Mouse (Mus musculus): ENCODE data around the gene Slco3a1. TPM values are rescaled to one million over a fixed set of nuclear protein-coding genes. Genes with fewer than 3 reads are reported as not detected.

Gene Slco3a1
- total RNA-seq, 1 experiment, result 9.0 TPM

DNA sequence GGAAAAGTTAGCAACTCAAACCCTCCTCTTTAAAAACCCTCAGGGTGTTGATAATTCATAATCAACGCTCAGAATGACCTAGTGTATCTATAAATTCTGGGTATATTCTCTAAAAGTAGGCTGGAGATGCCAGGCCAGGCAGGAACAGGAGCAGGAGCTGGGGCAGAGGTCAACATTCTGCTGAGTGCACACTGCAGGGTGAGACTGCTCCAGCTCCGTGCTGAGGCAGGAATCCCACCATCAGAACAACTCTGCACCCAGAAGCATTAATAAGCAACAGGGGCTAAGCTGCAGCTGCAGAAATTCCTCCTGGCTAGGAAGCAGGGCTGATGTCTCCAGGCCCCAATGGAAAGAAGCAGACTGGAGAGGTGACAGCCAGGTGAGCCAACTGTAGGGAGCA is 182.9 kb downstream of the Slco3a1 start:
- H3K9ac ChIP-seq (ENCODE audit: insufficient read depth, low read depth, low read length, poor library complexity, severe bottlenecking), result no peak overlapping the region
- TF ChIP-seq ZC3H11A (IDR thresholded peaks at IDR 0.05; ENCODE audit: borderline replicate concordance, low read depth, low read length), result no peak
- TF ChIP-seq HCFC1 (IDR thresholded peaks at IDR 0.05; ENCODE audit: borderline replicate concordance, insufficient read depth, low read length), result no peak
- no peak for TF ChIP-seq CHD2 (IDR thresholded peaks at IDR 0.05; ENCODE audit: low read depth, low read length)
- no peak for TF ChIP-seq ZNF384 (IDR thresholded peaks at IDR 0.05; ENCODE audit: low read depth, low read length)
- TF ChIP-seq MAFK (IDR thresholded peaks at IDR 0.05; ENCODE audit: insufficient read depth, low read depth, low read length), result no peak
- no peak overlapping the region for H3K4me3 ChIP-seq (ENCODE audit: insufficient read depth in 1 of 2, low read depth in 1 of 2, low read length in 2 of 2, poor library complexity in 1 of 2, severe bottlenecking in 1 of 2)
- H3K4me1 ChIP-seq (ENCODE audit: control insufficient read depth in 2 of 2, insufficient read depth in 2 of 2, low read length in 2 of 2, poor library complexity in 1 of 2), result no peaks in the 10 kb centered on the region
- H3K9me3 ChIP-seq (ENCODE audit: control insufficient read depth, insufficient read depth, low read depth, low read length), result no peaks in the 10 kb centered on the region
- no peak overlapping the region for H3K27ac ChIP-seq (ENCODE audit: insufficient read depth, low read depth, low read length, poor library complexity, severe bottlenecking)
- no peaks in the 10 kb centered on the region for H3K36me3 ChIP-seq (ENCODE audit: control insufficient read depth, insufficient read depth, low read length, poor library complexity, severe bottlenecking)
- no peak for DNase-seq (ENCODE audit: low read depth, low spot score)
- in situ Hi-C loops (cut with MboI; ENCODE audit: low sequenced_read_pairs in 2 of 2, unreplicated experiment in 2 of 2), result loop anchor here (5.0 to 25.0 kb wide), 5 partner anchors 333 to 741 kb away; no protein-coding TSS in a partner anchor

DNA sequence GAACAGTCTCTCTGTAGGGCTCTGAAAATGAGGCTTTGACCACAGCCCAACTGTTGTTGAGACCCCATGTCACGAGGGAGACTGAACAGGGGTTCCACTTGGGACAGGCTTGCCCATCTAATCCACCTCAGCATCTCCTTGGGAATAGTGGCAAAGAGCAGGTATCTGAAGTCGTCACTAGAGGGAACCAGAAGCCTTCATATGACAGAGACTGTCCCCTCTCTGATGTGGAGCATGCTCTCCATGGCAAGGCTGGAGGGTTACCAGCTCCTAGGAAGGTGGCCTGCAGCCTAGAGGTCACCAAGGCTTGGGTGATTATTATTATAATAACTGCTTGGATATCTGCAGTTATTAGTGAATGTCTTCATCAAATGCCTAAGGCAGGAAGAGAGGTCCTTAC is 183.4 kb downstream of the Slco3a1 start:
- H3K27ac ChIP-seq (ENCODE audit: insufficient read depth, low read depth, low read length, poor library complexity, severe bottlenecking), result no peak overlapping the region
- H3K9me3 ChIP-seq (ENCODE audit: control insufficient read depth, insufficient read depth, low read depth, low read length), result no peaks in the 10 kb centered on the region
- no peaks in the 10 kb centered on the region for H3K36me3 ChIP-seq (ENCODE audit: control insufficient read depth, insufficient read depth, low read length, poor library complexity, severe bottlenecking)
- DNase-seq (ENCODE audit: low read depth, low spot score), result no peak
- TF ChIP-seq CHD2 (IDR thresholded peaks at IDR 0.05; ENCODE audit: low read depth, low read length) (no peak), HCFC1 (IDR thresholded peaks at IDR 0.05; ENCODE audit: borderline replicate concordance, insufficient read depth, low read length) (no peak), MAFK (IDR thresholded peaks at IDR 0.05; ENCODE audit: insufficient read depth, low read depth, low read length) (no peak), ZC3H11A (IDR thresholded peaks at IDR 0.05; ENCODE audit: borderline replicate concordance, low read depth, low read length) (no peak), ZNF384 (IDR thresholded peaks at IDR 0.05; ENCODE audit: low read depth, low read length) (no peak)
- no peaks in the 10 kb centered on the region for H3K4me1 ChIP-seq (ENCODE audit: control insufficient read depth in 2 of 2, insufficient read depth in 2 of 2, low read length in 2 of 2, poor library complexity in 1 of 2)
- in situ Hi-C loops (cut with MboI; ENCODE audit: low sequenced_read_pairs in 2 of 2, unreplicated experiment in 2 of 2), result loop anchor here (5.0 to 25.0 kb wide), 5 partner anchors 334 to 741 kb away; no protein-coding TSS in a partner anchor
- H3K4me3 ChIP-seq (ENCODE audit: insufficient read depth in 1 of 2, low read depth in 1 of 2, low read length in 2 of 2, poor library complexity in 1 of 2, severe bottlenecking in 1 of 2), result no peak overlapping the region
- no peak overlapping the region for H3K9ac ChIP-seq (ENCODE audit: insufficient read depth, low read depth, low read length, poor library complexity, severe bottlenecking)

DNA sequence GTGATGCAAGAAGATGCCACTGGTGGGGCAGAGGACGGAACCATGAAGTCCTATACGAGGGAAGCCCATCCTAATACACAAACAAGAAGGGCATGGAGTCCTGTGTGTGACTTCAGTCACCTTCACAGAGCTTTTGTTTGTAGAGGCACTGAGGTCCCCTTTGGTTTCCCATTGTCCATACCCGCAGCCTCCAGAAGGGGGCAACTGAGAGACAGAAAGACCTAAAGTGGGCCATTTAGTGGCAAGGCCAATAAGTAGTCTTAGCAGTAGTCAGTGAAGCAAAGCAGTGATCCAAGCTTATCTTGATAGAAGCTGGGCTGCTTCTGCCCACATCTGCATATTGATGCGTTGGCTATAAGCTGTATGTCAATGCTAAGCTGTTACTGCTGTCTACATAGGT is 184.9 kb downstream of the Slco3a1 start:
- H3K4me1 ChIP-seq (ENCODE audit: control insufficient read depth in 2 of 2, insufficient read depth in 2 of 2, low read length in 2 of 2, poor library complexity in 1 of 2), result no peaks in the 10 kb centered on the region
- no peak for DNase-seq (ENCODE audit: low read depth, low spot score)
- H3K4me3 ChIP-seq (ENCODE audit: insufficient read depth in 1 of 2, low read depth in 1 of 2, low read length in 2 of 2, poor library complexity in 1 of 2, severe bottlenecking in 1 of 2), result no peak overlapping the region
- no peak overlapping the region for H3K27ac ChIP-seq (ENCODE audit: insufficient read depth, low read depth, low read length, poor library complexity, severe bottlenecking)
- no peaks in the 10 kb centered on the region for H3K36me3 ChIP-seq (ENCODE audit: control insufficient read depth, insufficient read depth, low read length, poor library complexity, severe bottlenecking)
- no peak overlapping the region for H3K9ac ChIP-seq (ENCODE audit: insufficient read depth, low read depth, low read length, poor library complexity, severe bottlenecking)
- no peak for TF ChIP-seq ZNF384 (IDR thresholded peaks at IDR 0.05; ENCODE audit: low read depth, low read length)
- TF ChIP-seq MAFK (IDR thresholded peaks at IDR 0.05; ENCODE audit: insufficient read depth, low read depth, low read length), result no peak
- TF ChIP-seq ZC3H11A (IDR thresholded peaks at IDR 0.05; ENCODE audit: borderline replicate concordance, low read depth, low read length), result no peak
- TF ChIP-seq CHD2 (IDR thresholded peaks at IDR 0.05; ENCODE audit: low read depth, low read length), result no peak
- TF ChIP-seq HCFC1 (IDR thresholded peaks at IDR 0.05; ENCODE audit: borderline replicate concordance, insufficient read depth, low read length), result no peak
- no peaks in the 10 kb centered on the region for H3K9me3 ChIP-seq (ENCODE audit: control insufficient read depth, insufficient read depth, low read depth, low read length)
- in situ Hi-C loops (cut with MboI; ENCODE audit: low sequenced_read_pairs in 2 of 2, unreplicated experiment in 2 of 2), result loop anchor here (5.0 to 25.0 kb wide), 5 partner anchors 332 to 743 kb away; no protein-coding TSS in a partner anchor

DNA sequence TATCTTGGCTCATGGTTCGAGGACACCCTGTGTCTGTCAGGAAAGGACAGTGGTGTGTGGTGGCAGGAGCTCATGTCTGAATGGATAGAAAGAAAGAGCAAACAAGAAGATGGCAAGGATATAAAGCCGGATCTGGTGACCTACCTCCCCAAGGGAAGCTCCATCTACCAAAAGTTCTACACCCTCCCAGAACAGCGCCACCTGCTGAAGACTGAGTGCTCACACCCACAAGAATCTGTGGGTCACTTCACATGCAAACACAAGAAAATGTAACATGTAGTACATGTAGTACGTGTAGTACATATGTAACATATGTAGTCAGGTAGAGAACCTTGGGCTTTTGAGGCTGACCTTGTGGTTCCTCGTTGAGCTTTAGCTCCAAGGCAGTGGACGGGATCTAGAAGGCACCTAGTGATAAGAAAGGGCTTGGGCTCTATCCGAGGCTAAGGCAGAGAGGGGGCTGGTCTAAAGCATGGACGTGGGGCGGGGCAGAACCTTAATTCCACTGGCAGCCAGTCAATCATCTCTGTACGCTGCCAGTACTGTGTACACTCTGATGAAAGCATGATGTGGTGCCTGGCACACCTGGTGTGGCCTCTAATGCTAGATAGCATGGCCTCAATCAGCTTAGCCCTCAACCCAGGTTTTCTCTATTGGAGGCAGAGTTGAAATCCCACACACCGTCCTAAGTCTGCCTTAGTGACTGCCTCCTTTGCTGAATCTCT is 186.2 kb downstream of the Slco3a1 start:
- Histone ChIP-seq H3K36me3 (ENCODE audit: control insufficient read depth, insufficient read depth, low read length, poor library complexity, severe bottlenecking) (no peaks in the 10 kb centered on the region), H3K4me3 (ENCODE audit: insufficient read depth in 1 of 2, low read depth in 1 of 2, low read length in 2 of 2, poor library complexity in 1 of 2, severe bottlenecking in 1 of 2) (no peak overlapping the region), H3K9me3 (ENCODE audit: control insufficient read depth, insufficient read depth, low read depth, low read length) (no peaks in the 10 kb centered on the region), H3K4me1 (ENCODE audit: control insufficient read depth in 2 of 2, insufficient read depth in 2 of 2, low read length in 2 of 2, poor library complexity in 1 of 2) (no peaks in the 10 kb centered on the region), H3K9ac (ENCODE audit: insufficient read depth, low read depth, low read length, poor library complexity, severe bottlenecking) (no peak overlapping the region), H3K27ac (ENCODE audit: insufficient read depth, low read depth, low read length, poor library complexity, severe bottlenecking) (no peak overlapping the region)
- in situ Hi-C loops (cut with MboI; ENCODE audit: low sequenced_read_pairs in 2 of 2, unreplicated experiment in 2 of 2), result loop anchor here in 1 of 2 experiments (25.0 kb wide), 3 partner anchors 331 to 744 kb away; no protein-coding TSS in a partner anchor
- TF ChIP-seq CHD2 (IDR thresholded peaks at IDR 0.05; ENCODE audit: low read depth, low read length) (no peak), MAFK (IDR thresholded peaks at IDR 0.05; ENCODE audit: insufficient read depth, low read depth, low read length) (no peak), ZC3H11A (IDR thresholded peaks at IDR 0.05; ENCODE audit: borderline replicate concordance, low read depth, low read length) (no peak), ZNF384 (IDR thresholded peaks at IDR 0.05; ENCODE audit: low read depth, low read length) (no peak), HCFC1 (IDR thresholded peaks at IDR 0.05; ENCODE audit: borderline replicate concordance, insufficient read depth, low read length) (no peak)
- no peak for DNase-seq (ENCODE audit: low read depth, low spot score)
